Mouse (Mus musculus) gastrocnemius, postnatal 25 days (tissue): ENCODE measurements around the gene Cep72. TPM values are rescaled to one million over a fixed set of nuclear protein-coding genes. Genes with fewer than 3 reads are reported as not detected.
"Not testable (repeated sequence)": the region's sequence is repeated elsewhere in the genome, so short reads cannot be mapped to it uniquely, and the experiment has no call there.

Source experiments
- DNase-seq: peaks from one replicate; pipeline ENCODE4 v3.0.0; 2022
- total RNA-seq, 2 experiments: library from RNA; stranded (reverse); gene quantifications; 1 replicate in 1 of 2; 2 replicates in 1 of 2; pipeline ENCODE4 v1.2.3; 2021

Cep72 gene
- total RNA-seq, 2 experiments from 2014 or later = 0.51 to 0.61 TPM

GRCm38 (mm10) chr13:74030691-74031090 is 31.4 kb downstream of the Cep72 start:
- no peak for DNase-seq

GRCm38 (mm10) chr13:74029013-74029412 is 33.1 kb downstream of the Cep72 start:
- DNase-seq = no peak

GRCm38 (mm10) chr13:74028116-74028515 is 34.0 kb downstream of the Cep72 start:
- DNase-seq = no peak

- peak; percentile 27 for DNase-seq
Observed at GRCm38 (mm10) chr13:74026215-74026614, 35.9 kb downstream of the Cep72 start.

- no peak for DNase-seq
Observed at GRCm38 (mm10) chr13:74025151-74026081, 36.7 kb downstream of the Cep72 start.

GRCm38 (mm10) chr13:74019006-74019405 is 43.1 kb downstream of the Cep72 start:
- not testable (repeated sequence) for DNase-seq

- DNase-seq = no peak
Observed at GRCm38 (mm10) chr13:74017426-74017825, 44.7 kb downstream of the Cep72 start.

GRCm38 (mm10) chr13:74015908-74016307 is 46.2 kb downstream of the Cep72 start:
- DNase-seq = no peak

GRCm38 (mm10) chr13:74010678-74011077 is 51.4 kb downstream of the Cep72 start:
- DNase-seq = no peak

- peak; percentile 53 for DNase-seq
Observed at GRCm38 (mm10) chr13:74009791-74010614, 52.1 kb downstream of the Cep72 start.

GRCm38 (mm10) chr13:74008948-74009718 is 53.0 kb downstream of the Cep72 start, which contains the start of gene Tppp:
Tppp (plus strand) TSS chr13:74009407.
- DNase-seq = peak; percentile 93

- not testable (repeated sequence) for DNase-seq
Observed at GRCm38 (mm10) chr13:74008216-74008615, 53.9 kb downstream of the Cep72 start.

GRCm38 (mm10) chr13:74006881-74007280 is 55.2 kb downstream of the Cep72 start:
- DNase-seq = not testable (repeated sequence)

- DNase-seq = no peak
Observed at GRCm38 (mm10) chr13:74001492-74001891, 60.6 kb downstream of the Cep72 start.

GRCm38 (mm10) chr13:74000961-74001360 is 61.1 kb downstream of the Cep72 start:
- DNase-seq = no peak

- DNase-seq = no peak
Observed at GRCm38 (mm10) chr13:74000519-74000918, 61.6 kb downstream of the Cep72 start.

GRCm38 (mm10) chr13:73996456-73996855 is 65.6 kb downstream of the Cep72 start:
- DNase-seq = no peak

GRCm38 (mm10) chr13:73991267-73991666 is 70.8 kb downstream of the Cep72 start:
- DNase-seq = no peak

- no peak for DNase-seq
Observed at GRCm38 (mm10) chr13:73990761-73991160, 71.3 kb downstream of the Cep72 start.

- DNase-seq = no peak
Observed at GRCm38 (mm10) chr13:73990325-73990724, 71.8 kb downstream of the Cep72 start.
